Mouse (Mus musculus): ENCODE results near the gene Git2. TPM values are rescaled to one million over a fixed set of nuclear protein-coding genes. Genes with fewer than 3 reads are reported as not detected.
A peak's percentile ranks its signal among the peaks of the same experiment; 100 is the strongest.

The Git2 gene
- total and polyA plus RNA-seq, 2 experiments from 2014 or later, result 21.1 to 37.7 TPM

GRCm38 (mm10) chr5:114714551-114714950, 60.8 kb downstream of the Git2 start:
- no peak overlapping the region for H3K9ac ChIP-seq (replicated peaks; ENCODE audit: low read depth, low read length)
- DNase-seq (ENCODE audit: low spot score) (no peak), ATAC-seq (ENCODE audit: insufficient read depth, low read depth) (no peak)
- H3K4me3 ChIP-seq (ENCODE audit: low read depth, low read length), result no peak overlapping the region
- no peak overlapping the region for H3K4me2 ChIP-seq (ENCODE audit: low read depth, low read length)
- no peaks in the 10 kb centered on the region for H3K27me3 ChIP-seq (ENCODE audit: control insufficient read depth, insufficient read depth, low read length)
- no peaks in the 10 kb centered on the region for H3K9me3 ChIP-seq (replicated peaks; ENCODE audit: control insufficient read depth, low read length)
- no peak for TF ChIP-seq EP300 (IDR thresholded peaks at IDR 0.05; ENCODE audit: low read depth)
- TF ChIP-seq CTCF (IDR thresholded peaks at IDR 0.05; ENCODE audit: low read depth), result no peak
- peaks cover 87% of the 10 kb centered on the region for H3K36me3 ChIP-seq (replicated peaks; ENCODE audit: control insufficient read depth, insufficient read depth, low read length)
- no peak overlapping the region for H3K27ac ChIP-seq (ENCODE audit: low read depth)
- H3K4me1 ChIP-seq (ENCODE audit: control insufficient read depth, insufficient read depth), result no peaks in the 10 kb centered on the region
- 93% methylated on average over 18 of the region's 18 CpGs for WGBS

GRCm38 (mm10) chr5:114709357-114709756, 66.0 kb downstream of the Git2 start:
- peaks cover 40% of the 10 kb centered on the region for H3K36me3 ChIP-seq (replicated peaks; ENCODE audit: control insufficient read depth, insufficient read depth, low read length)
- H3K27ac ChIP-seq (ENCODE audit: low read depth), result no peak overlapping the region
- no peak overlapping the region for H3K4me2 ChIP-seq (ENCODE audit: low read depth, low read length)
- H3K27me3 ChIP-seq (ENCODE audit: control insufficient read depth, insufficient read depth, low read length), result no peaks in the 10 kb centered on the region
- DNase-seq (ENCODE audit: low spot score), result no peak
- H3K9ac ChIP-seq (replicated peaks; ENCODE audit: low read depth, low read length), result no peak overlapping the region
- ATAC-seq (ENCODE audit: insufficient read depth, low read depth), result no peak
- WGBS, result 86% methylated on average over 21 of the region's 21 CpGs
- H3K9me3 ChIP-seq (replicated peaks; ENCODE audit: control insufficient read depth, low read length), result no peaks in the 10 kb centered on the region
- TF ChIP-seq CTCF (IDR thresholded peaks at IDR 0.05; ENCODE audit: low read depth) (no peak), EP300 (IDR thresholded peaks at IDR 0.05; ENCODE audit: low read depth) (no peak)
- no peak overlapping the region for H3K4me3 ChIP-seq (ENCODE audit: low read depth, low read length)
- H3K4me1 ChIP-seq (ENCODE audit: control insufficient read depth, insufficient read depth), result peaks cover 8% of the 10 kb centered on the region; the same call in 1 of the 2 replicates

- peaks cover 8% of the 10 kb centered on the region; the same call in 1 of the 2 replicates for H3K4me1 ChIP-seq (ENCODE audit: control insufficient read depth, insufficient read depth)
- DNase-seq (ENCODE audit: low spot score) (no peak), ATAC-seq (ENCODE audit: insufficient read depth, low read depth) (no peak)
- H3K4me2 ChIP-seq (ENCODE audit: low read depth, low read length), result peak overlapping the region; percentile 92
- TF ChIP-seq CTCF (IDR thresholded peaks at IDR 0.05; ENCODE audit: low read depth) (no peak), EP300 (IDR thresholded peaks at IDR 0.05; ENCODE audit: low read depth) (no peak)
- no peak overlapping the region for H3K27ac ChIP-seq (ENCODE audit: low read depth)
- no peak overlapping the region for H3K9ac ChIP-seq (replicated peaks; ENCODE audit: low read depth, low read length)
- H3K9me3 ChIP-seq (replicated peaks; ENCODE audit: control insufficient read depth, low read length), result no peaks in the 10 kb centered on the region
- 50% methylated on average over 15 of the region's 15 CpGs for WGBS
- peak overlapping the region; percentile 76 for H3K4me3 ChIP-seq (ENCODE audit: low read depth, low read length)
- no peaks in the 10 kb centered on the region for H3K27me3 ChIP-seq (ENCODE audit: control insufficient read depth, insufficient read depth, low read length)
- peaks cover 31% of the 10 kb centered on the region for H3K36me3 ChIP-seq (replicated peaks; ENCODE audit: control insufficient read depth, insufficient read depth, low read length)
Observed at GRCm38 (mm10) chr5:114708491-114708890, 66.8 kb downstream of the Git2 start.

- Histone ChIP-seq H3K36me3 (replicated peaks; ENCODE audit: control insufficient read depth, insufficient read depth, low read length) (peaks cover 23% of the 10 kb centered on the region), H3K9ac (replicated peaks; ENCODE audit: low read depth, low read length) (peak within 1 kb of the TSS; percentile 72), H3K27me3 (ENCODE audit: control insufficient read depth, insufficient read depth, low read length) (no peaks in the 10 kb centered on the region), H3K4me1 (ENCODE audit: control insufficient read depth, insufficient read depth) (peaks cover 8% of the 10 kb centered on the region; the same call in 1 of the 2 replicates), H3K9me3 (replicated peaks; ENCODE audit: control insufficient read depth, low read length) (no peaks in the 10 kb centered on the region), H3K27ac (ENCODE audit: low read depth) (no peak within 1 kb of the TSS), H3K4me2 (ENCODE audit: low read depth, low read length) (peak within 1 kb of the TSS; percentile 92), H3K4me3 (ENCODE audit: low read depth, low read length) (peak within 1 kb of the TSS; percentile 76)
- 4% methylated on average over 48 of the region's 49 CpGs for WGBS
- ATAC-seq (ENCODE audit: insufficient read depth, low read depth), result peak; percentile 82
- DNase-seq (ENCODE audit: low spot score), result peak; percentile 93
- TF ChIP-seq CTCF (IDR thresholded peaks at IDR 0.05; ENCODE audit: low read depth), result peak; percentile 81
- TF ChIP-seq EP300 (IDR thresholded peaks at IDR 0.05; ENCODE audit: low read depth), result no peak
Observed at GRCm38 (mm10) chr5:114707265-114708068, 67.8 kb downstream of the Git2 start, which contains the start of gene Tchp. Gene Tchp, plus strand, starts transcription at chr5:114707760.

DNA sequence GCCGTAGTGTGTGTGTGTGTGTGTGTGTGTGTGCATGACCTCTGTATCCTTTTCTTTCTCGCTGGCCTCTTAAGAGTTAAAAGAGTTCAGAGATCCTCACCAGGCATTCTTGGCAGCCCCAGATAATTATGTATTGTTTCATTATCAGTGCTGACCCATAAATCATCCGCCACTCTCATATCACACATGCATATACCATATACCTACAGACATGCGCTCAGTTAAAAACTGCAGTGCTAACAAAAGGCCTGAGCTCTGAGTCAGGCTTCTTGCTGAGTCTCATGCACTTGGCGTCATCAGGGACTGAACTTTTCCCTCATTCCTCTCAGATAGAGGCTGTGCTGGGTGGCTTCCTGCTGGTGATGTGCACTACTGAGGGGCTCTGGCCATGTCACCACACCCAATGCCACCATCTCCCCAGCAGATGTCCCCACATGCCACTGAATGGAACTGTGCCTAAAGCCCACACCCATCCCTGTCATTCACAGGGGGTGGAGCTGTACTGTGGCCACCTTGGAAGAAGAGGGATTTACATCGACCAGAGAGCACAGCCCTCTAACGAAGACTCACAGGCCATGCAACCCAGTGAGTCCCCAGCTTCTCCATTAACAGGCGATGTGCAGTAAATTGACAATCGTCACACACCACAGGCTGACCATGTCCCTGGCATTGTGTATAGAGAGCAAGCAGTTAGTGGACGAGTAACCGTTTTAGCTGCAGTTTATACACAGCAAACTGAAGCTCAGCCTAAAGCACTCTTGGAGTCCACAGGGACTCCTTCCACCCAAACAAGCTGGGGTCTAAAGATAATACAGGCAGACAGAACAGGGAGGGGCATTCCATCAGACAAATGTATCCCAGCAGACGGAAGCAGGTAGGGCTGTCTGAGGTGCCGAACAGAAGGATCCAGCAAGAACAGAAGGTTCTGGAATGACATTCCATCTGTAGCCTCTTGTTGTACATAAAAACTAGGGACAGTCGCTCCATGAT, 72.6 kb downstream of the Git2 start:
- no peak overlapping the region for H3K4me3 ChIP-seq (ENCODE audit: low read depth, low read length)
- ATAC-seq (ENCODE audit: insufficient read depth, low read depth), result peak; percentile 84
- no peaks in the 10 kb centered on the region for H3K9me3 ChIP-seq (replicated peaks; ENCODE audit: control insufficient read depth, low read length)
- DNase-seq (ENCODE audit: low spot score), result peak; percentile 49
- H3K27ac ChIP-seq (ENCODE audit: low read depth), result no peak overlapping the region
- H3K9ac ChIP-seq (replicated peaks; ENCODE audit: low read depth, low read length), result no peak overlapping the region
- TF ChIP-seq EP300 (IDR thresholded peaks at IDR 0.05; ENCODE audit: low read depth) (no peak), CTCF (IDR thresholded peaks at IDR 0.05; ENCODE audit: low read depth) (peak; percentile 80)
- no peaks in the 10 kb centered on the region for H3K36me3 ChIP-seq (replicated peaks; ENCODE audit: control insufficient read depth, insufficient read depth, low read length)
- H3K4me2 ChIP-seq (ENCODE audit: low read depth, low read length), result no peak overlapping the region
- H3K27me3 ChIP-seq (ENCODE audit: control insufficient read depth, insufficient read depth, low read length), result no peaks in the 10 kb centered on the region
- WGBS, result 51% methylated on average over 14 of the region's 14 CpGs
- no peaks in the 10 kb centered on the region for H3K4me1 ChIP-seq (ENCODE audit: control insufficient read depth, insufficient read depth)
